Mouse (Mus musculus) hindbrain, embryonic 15.5 days (tissue): Measurements from ENCODE around the gene Id1. TPM values are rescaled to one million over a fixed set of nuclear protein-coding genes. Genes with fewer than 3 reads are reported as not detected.

Experiments
- ATAC-seq: fragments of 200-750 bp; cut with Nextera tagmentation; 2 replicates; pipeline ENCODE4 v1.8.0; 2017; ENCODE audit warnings: low read depth, moderate number of reproducible peaks, moderate TSS enrichment; ENCODE audit not compliant: low FRiP score
- H3K27ac ChIP-seq: fragments of 300-500 bp; sonication (generic); replicated peaks from 2 replicates; pipeline ENCODE4 v1.5.1; 2015; ENCODE audit warnings: mild to moderate bottlenecking, inconsistent platforms
- H3K27me3 ChIP-seq: fragments of 300-500 bp; sonication (generic); 2 replicates; pipeline ENCODE4 v1.6.1; 2015; ENCODE audit warnings: control low read depth, inconsistent platforms
- H3K36me3 ChIP-seq: fragments of 300-500 bp; sonication (generic); 2 replicates; pipeline ENCODE4 v1.6.1; 2015; ENCODE audit warnings: control low read depth, inconsistent platforms
- H3K4me1 ChIP-seq: fragments of 300-500 bp; sonication (generic); replicated peaks from 2 replicates; pipeline ENCODE4 v1.6.1; 2015; ENCODE audit warnings: control low read depth, inconsistent platforms
- H3K4me2 ChIP-seq: fragments of 300-500 bp; sonication (generic); 2 replicates; pipeline ENCODE4 v1.6.1; 2015; ENCODE audit warnings: moderate library complexity, mild to moderate bottlenecking, inconsistent platforms
- H3K4me3 ChIP-seq: fragments of 300-500 bp; sonication (generic); 2 replicates; pipeline ENCODE4 v1.5.1; 2015; ENCODE audit warnings: mild to moderate bottlenecking, inconsistent platforms
- H3K9ac ChIP-seq: fragments of 300-500 bp; sonication (generic); 2 replicates; pipeline ENCODE4 v1.6.1; 2015; ENCODE audit warnings: inconsistent platforms
- H3K9me3 ChIP-seq: fragments of 300-500 bp; sonication (generic); 2 replicates; pipeline ENCODE4 v1.6.1; 2016; ENCODE audit warnings: control low read depth, inconsistent platforms
- WGBS: fragments of 180-500 bp; shearing (Covaris S2); methylation state at CpG from one replicate; pipeline ENCODE4 v1.1.7; 2015; 5-methylcytosine and 5-hydroxymethylcytosine counted together
- polyA plus RNA-seq: library from polyadenylated mRNA; unstranded; fragments of >200 nt; fragmentation: Nextera tagmentation; extraction: Ambion mirVana; gene quantifications from 2 replicates; pipeline ENCODE4 v1.2.1, GENCODE M21; 2015

Id1 gene
- polyA plus RNA-seq, 1 experiment from 2014 or later, result 57.5 TPM

GRCm38 (mm10) chr2:152758351-152758750 lies 22.3 kb downstream of the Id1 start:
- WGBS, result 62% methylated on average over 4 of the region's 4 CpGs

GRCm38 (mm10) chr2:152763310-152763709 lies 27.3 kb downstream of the Id1 start:
- WGBS, result 84% methylated on average over 6 of the region's 6 CpGs
- ATAC-seq, result no peak
- H3K9me3 ChIP-seq, result no peaks in the 10 kb centered on the region
- H3K4me1 ChIP-seq, result peaks cover 13% of the 10 kb centered on the region
- H3K36me3 ChIP-seq, result no peaks in the 10 kb centered on the region
- no peak overlapping the region for H3K27ac ChIP-seq
- no peak overlapping the region for H3K4me3 ChIP-seq
- no peak overlapping the region for H3K4me2 ChIP-seq
- no peaks in the 10 kb centered on the region for H3K27me3 ChIP-seq
- no peak overlapping the region for H3K9ac ChIP-seq

More at GRCm38 (mm10) chr2:152758351-152758750, 22.3 kb downstream of the Id1 start:
- Histone ChIP-seq H3K4me1 (peaks cover 21% of the 10 kb centered on the region), H3K9me3 (no peaks in the 10 kb centered on the region), H3K27me3 (0 out of 2 replicates have a peak, but pooled peaks cover 3% of the 10 kb centered on the region), H3K36me3 (no peaks in the 10 kb centered on the region), H3K27ac (no peak overlapping the region), H3K4me2 (no peak overlapping the region), H3K9ac (no peak overlapping the region), H3K4me3 (no peak overlapping the region)
- no peak for ATAC-seq

DNA sequence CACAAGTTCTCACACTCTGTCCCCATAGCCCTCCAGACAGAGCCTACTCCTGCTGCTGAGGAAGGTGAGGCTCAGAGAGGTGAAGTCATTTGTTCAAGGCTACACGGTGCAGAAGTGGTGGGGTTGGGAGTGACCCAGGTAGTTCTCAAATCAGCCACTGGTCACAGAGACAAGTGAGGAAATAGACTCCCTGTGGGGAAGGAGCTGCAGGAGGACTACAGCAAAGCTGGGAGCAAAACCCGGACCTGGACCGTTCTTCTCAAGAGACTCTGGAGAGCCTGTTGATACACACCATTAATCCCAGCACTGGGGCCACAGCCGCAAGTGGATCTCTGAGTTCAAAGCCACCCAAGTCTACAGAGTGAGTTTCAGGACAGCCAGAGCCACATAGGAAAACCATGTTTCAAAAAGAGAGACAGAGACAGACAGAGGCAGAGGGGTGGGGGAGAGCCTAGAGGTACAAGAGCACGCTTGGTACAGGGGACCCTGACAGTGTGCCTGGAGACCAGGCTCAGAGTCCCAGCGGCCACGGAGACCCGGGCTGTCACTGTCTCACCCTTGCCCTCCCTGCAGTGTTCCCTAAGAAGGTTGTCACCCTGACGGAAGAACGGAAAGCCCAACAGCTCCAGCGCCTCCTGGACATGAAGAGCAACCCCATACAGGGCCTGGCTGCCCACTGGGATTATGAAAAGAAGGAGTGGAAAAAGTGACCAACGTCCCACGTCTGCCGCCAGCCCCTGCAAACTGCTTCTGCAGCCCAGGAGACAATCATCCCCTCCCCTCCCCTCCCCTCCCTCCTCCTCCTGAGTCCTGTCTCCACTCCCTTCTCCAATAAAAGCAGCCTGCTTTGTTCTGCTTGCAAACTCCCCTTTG lies 28.4 kb downstream of the Id1 start:
- 6% methylated on average over 14 of the region's 14 CpGs for WGBS
- Histone ChIP-seq H3K27me3 (no peaks in the 10 kb centered on the region), H3K4me3 (no peak overlapping the region), H3K36me3 (no peaks in the 10 kb centered on the region), H3K27ac (no peak overlapping the region), H3K9me3 (no peaks in the 10 kb centered on the region), H3K9ac (peak overlapping the region; percentile 8; the same call in 1 of the 2 replicates), H3K4me2 (peak overlapping the region; percentile 40), H3K4me1 (peaks cover 13% of the 10 kb centered on the region)
- no peak for ATAC-seq

GRCm38 (mm10) chr2:152765045-152765674 lies 29.1 kb downstream of the Id1 start:
- H3K27me3 ChIP-seq, result no peaks in the 10 kb centered on the region
- H3K4me3 ChIP-seq, result no peak overlapping the region
- peaks cover 13% of the 10 kb centered on the region for H3K4me1 ChIP-seq
- peak overlapping the region; percentile 40 for H3K4me2 ChIP-seq
- WGBS, result 16% methylated on average over 6 of the region's 7 CpGs
- no peaks in the 10 kb centered on the region for H3K36me3 ChIP-seq
- ATAC-seq, result no peak
- no peak overlapping the region for H3K9ac ChIP-seq
- no peaks in the 10 kb centered on the region for H3K9me3 ChIP-seq
- H3K27ac ChIP-seq, result no peak overlapping the region

DNA sequence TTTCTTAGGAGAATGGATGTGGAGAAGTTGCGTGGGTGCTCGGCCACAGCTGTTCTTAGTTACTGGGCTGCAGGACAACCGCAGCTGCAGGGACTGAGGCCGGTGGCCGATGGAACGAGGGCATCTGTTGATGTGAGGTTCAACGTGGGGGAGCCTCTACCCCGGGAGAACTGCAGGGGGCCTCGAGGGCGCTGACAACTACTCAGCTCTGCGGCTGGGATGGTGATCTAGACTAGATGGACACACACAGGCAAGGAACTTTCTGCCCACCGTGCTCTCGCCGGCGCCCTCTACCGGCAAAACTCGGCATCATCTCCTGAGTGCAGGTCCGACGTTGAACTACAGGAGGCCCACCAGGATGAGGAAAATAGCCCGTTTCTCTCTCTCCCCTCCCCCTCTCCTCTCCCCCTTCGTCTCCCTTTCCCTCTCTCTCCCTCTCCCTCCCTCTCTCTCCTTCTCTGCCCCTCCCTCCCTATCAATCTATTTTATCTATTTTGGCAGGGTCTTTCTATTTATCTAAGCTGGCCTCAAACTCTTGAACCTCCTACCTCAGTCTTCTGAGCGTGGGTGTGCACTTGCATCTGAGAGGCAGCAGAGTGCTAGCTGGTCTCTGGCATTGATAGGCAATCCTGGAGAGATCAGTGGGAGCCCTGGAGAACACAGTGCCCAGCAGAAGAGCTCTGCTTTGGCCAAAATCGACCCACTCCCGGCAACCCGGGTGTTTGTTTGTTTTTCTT lies 30.5 kb downstream of the Id1 start:
- peak; percentile 43; the same call in 1 of the 2 replicates for ATAC-seq

GRCm38 (mm10) chr2:152767618-152768271 lies 31.7 kb downstream of the Id1 start:
- no peaks in the 10 kb centered on the region for H3K9me3 ChIP-seq
- H3K36me3 ChIP-seq, result no peaks in the 10 kb centered on the region
- H3K4me1 ChIP-seq, result peaks cover 13% of the 10 kb centered on the region
- H3K4me2 ChIP-seq, result no peak overlapping the region
- 53% methylated on average over 12 of the region's 12 CpGs for WGBS
- ATAC-seq, result no peak
- no peak overlapping the region for H3K9ac ChIP-seq
- no peaks in the 10 kb centered on the region for H3K27me3 ChIP-seq
- H3K27ac ChIP-seq, result no peak overlapping the region
- H3K4me3 ChIP-seq, result no peak overlapping the region

More for the DNA sequence above, 30.5 kb downstream of the Id1 start:
- no peaks in the 10 kb centered on the region for H3K36me3 ChIP-seq
- 0 out of 2 replicates have a peak overlapping the region, but pooled peaks have one; percentile 17 for H3K4me2 ChIP-seq
- 23% methylated on average over 25 of the region's 25 CpGs for WGBS
- H3K27ac ChIP-seq, result no peak overlapping the region
- no peaks in the 10 kb centered on the region for H3K27me3 ChIP-seq
- no peak overlapping the region for H3K9ac ChIP-seq
- no peak overlapping the region for H3K4me3 ChIP-seq
- peaks cover 13% of the 10 kb centered on the region for H3K4me1 ChIP-seq
- no peaks in the 10 kb centered on the region for H3K9me3 ChIP-seq

- Histone ChIP-seq H3K27me3 (no peaks in the 10 kb centered on the region), H3K36me3 (no peaks in the 10 kb centered on the region), H3K9me3 (no peaks in the 10 kb centered on the region), H3K27ac (no peak overlapping the region), H3K9ac (no peak overlapping the region), H3K4me1 (peaks cover 10% of the 10 kb centered on the region), H3K4me3 (no peak overlapping the region), H3K4me2 (no peak overlapping the region)
- WGBS, result 89% methylated on average over 7 of the region's 7 CpGs
- ATAC-seq, result no peak
Measured at GRCm38 (mm10) chr2:152769677-152770076, 33.6 kb downstream of the Id1 start.

DNA sequence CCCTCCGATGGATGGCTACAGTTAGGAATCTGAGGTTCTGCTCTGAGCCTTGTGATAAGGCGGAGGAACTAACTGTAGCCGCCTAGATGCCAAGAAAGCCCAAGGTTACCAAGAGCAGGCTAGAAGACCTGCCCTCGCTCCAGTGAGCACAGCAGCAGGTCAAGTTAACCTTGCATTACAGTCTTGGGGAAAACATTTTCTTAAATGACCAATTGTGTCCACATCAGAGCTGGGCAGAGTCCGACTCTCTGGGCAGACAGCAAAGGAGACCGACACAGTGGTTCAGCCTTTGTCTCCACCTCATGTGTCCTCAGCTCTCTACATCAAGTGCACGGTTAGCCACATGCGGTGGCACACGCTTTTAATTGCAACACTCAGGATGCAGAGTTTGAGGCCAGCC lies 35.5 kb downstream of the Id1 start:
- no peak for ATAC-seq
- H3K27me3 ChIP-seq, result no peaks in the 10 kb centered on the region
- no peak overlapping the region for H3K9ac ChIP-seq
- H3K27ac ChIP-seq, result no peak overlapping the region
- no peak overlapping the region for H3K4me3 ChIP-seq
- H3K4me2 ChIP-seq, result no peak overlapping the region
- no peaks in the 10 kb centered on the region for H3K9me3 ChIP-seq
- 91% methylated on average over 9 of the region's 9 CpGs for WGBS
- H3K36me3 ChIP-seq, result no peaks in the 10 kb centered on the region
- no peaks in the 10 kb centered on the region for H3K4me1 ChIP-seq

DNA sequence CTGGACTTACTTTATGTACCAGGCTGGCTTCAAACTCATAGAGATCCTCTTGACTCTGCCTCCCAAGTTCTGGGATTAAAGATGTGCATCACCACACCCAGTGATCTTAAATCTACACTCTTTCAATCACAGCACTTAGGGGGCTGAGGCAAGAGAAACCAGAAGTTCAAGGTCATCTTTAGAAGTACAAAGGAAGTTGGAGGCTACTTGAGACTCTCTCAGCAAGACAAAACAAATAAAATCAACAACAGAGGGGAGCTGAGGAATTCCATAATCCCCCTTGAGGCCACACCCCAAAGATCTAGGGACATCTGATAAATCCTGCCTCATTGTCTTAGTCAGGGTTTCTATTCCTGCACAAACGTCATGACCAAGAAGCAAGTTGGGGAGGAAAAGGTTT lies 36.2 kb downstream of the Id1 start:
- Histone ChIP-seq H3K36me3 (no peaks in the 10 kb centered on the region), H3K27me3 (no peaks in the 10 kb centered on the region), H3K4me1 (no peaks in the 10 kb centered on the region), H3K9ac (no peak overlapping the region), H3K4me3 (no peak overlapping the region), H3K27ac (no peak overlapping the region), H3K4me2 (no peak overlapping the region), H3K9me3 (no peaks in the 10 kb centered on the region)
- no peak for ATAC-seq
- 36% methylated on average over 1 of the region's 1 CpGs for WGBS

GRCm38 (mm10) chr2:152775357-152775756 lies 39.3 kb downstream of the Id1 start:
- no peak for ATAC-seq
- WGBS, result 88% methylated on average over 4 of the region's 4 CpGs
- no peaks in the 10 kb centered on the region for H3K9me3 ChIP-seq

GRCm38 (mm10) chr2:152776019-152776418 lies 40.0 kb downstream of the Id1 start:
- Histone ChIP-seq H3K9ac (no peak overlapping the region), H3K36me3 (0 out of 2 replicates have a peak, but pooled peaks cover 2% of the 10 kb centered on the region), H3K4me2 (no peak overlapping the region), H3K4me3 (no peak overlapping the region), H3K9me3 (no peaks in the 10 kb centered on the region), H3K27me3 (no peaks in the 10 kb centered on the region), H3K27ac (no peak overlapping the region), H3K4me1 (no peaks in the 10 kb centered on the region)
- no peak for ATAC-seq
- WGBS, result 72% methylated on average over 3 of the region's 3 CpGs

More at GRCm38 (mm10) chr2:152775357-152775756, 39.3 kb downstream of the Id1 start:
- no peak overlapping the region for H3K9ac ChIP-seq
- H3K27me3 ChIP-seq, result no peaks in the 10 kb centered on the region
- no peaks in the 10 kb centered on the region for H3K36me3 ChIP-seq
- no peaks in the 10 kb centered on the region for H3K4me1 ChIP-seq
- H3K4me3 ChIP-seq, result no peak overlapping the region
- no peak overlapping the region for H3K27ac ChIP-seq
- H3K4me2 ChIP-seq, result no peak overlapping the region
